Mouse (Mus musculus): ENCODE results near the gene Khnyn.

Khnyn gene

DNA sequence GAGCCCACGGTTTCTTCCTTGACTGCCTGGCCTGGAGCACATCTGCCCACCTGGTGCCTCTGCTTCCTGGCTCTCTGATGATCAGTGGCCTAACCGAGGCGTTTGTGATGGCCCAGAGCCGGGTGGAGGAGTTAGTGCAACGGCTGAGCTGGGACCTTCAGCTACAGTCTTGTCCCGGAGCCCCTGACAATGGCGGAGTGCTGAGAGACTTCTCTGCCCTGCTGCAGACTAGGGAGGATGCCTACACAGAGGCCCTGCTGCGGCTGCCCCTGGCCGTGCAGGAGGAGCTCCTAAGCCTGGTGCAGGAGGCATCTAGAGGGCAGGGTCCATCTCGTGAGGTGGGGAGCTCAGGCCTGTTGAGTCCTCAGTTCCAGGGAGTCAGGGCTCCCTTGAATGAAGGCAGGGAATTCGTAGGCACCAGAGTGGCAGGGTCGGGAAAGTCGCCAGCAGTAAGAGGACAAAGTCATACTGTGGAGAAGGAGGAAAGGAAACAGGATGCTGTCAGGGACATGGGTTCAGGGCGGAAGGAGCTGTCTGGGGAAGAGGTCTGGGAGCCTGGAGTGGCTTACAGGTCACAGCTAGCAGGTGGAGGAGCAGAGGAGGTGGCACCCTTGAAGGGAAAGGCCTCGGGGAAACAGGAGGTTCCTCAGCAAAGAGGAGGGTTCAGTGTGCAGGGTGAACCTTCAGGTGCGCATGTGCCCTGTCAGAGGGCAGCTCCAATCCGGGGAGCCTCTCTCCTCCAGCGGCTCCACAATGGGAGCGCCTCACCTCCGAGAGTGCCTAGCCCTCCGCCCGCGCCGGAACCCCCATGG lies 2.0 kb downstream of the Khnyn start:
- in situ Hi-C loops (cut with MboI; ENCODE audit: low pct_unique_long_range_greater_than_20kb in 1 of 2, low sequenced_read_pairs in 2 of 2, unreplicated experiment in 1 of 2) = no loop called here

- in situ Hi-C loops (cut with MboI; ENCODE audit: low pct_unique_long_range_greater_than_20kb in 1 of 2, low sequenced_read_pairs in 2 of 2, unreplicated experiment in 1 of 2) = no loop called here
Measured at GRCm38 (mm10) chr14:55897671-55898070, 12.9 kb downstream of the Khnyn start.

DNA sequence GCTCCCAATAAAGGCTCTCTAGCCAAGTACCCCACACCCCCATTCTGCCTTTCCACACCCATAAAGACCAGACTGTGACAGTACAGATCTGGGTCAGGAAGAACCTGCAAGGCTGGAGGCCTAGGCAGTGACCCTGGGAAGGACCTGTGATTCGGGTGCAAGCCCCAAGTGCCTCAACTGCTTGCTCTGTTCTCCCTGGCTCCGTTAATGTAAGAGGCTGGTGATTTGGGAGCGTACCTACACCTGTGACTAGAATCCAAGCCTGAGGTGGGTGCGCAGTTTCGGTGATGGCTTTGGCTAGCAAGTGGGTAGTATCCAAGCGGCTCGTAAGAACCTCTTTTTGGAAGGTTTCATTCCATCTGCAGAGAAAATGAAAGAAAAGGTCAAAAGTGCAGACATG lies 14.2 kb downstream of the Khnyn start:
- in situ Hi-C loops (cut with MboI; ENCODE audit: low pct_unique_long_range_greater_than_20kb in 1 of 2, low sequenced_read_pairs in 2 of 2, unreplicated experiment in 1 of 2) = no loop called here

DNA sequence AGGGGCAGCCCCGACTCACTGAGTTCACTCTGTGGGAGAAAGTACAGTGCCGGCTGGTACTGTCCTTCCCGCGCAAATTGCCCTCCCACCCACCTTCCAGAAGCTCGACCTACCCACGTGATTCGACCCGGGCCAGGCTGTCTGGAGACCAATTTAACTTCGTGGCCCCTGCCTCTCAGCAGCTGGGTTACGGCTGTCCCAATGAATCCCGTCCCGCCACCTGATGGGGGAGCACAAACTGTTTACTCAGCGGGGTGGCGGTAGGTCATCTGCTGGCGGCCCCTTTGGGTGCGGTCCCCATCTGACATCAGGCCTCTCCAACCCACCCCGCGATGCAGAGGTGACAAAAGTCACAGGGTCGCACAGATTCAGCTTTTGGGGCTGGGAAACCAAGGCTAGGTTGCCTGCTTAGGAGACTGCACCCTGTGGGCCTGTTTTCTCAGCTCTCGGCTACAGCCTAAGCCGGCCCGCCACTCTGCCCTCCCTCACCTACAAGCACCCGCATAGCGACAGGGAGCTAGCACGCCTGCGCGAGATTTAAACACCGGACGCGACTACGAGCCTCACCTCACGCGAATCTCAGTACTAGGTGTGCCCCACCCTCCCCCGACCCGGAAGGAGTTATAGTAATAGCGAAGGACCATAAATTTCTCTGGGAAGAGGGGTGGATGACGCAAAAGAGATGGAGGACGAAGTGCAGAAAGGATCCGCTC lies 15.1 kb downstream of the Khnyn start, which contains the start of gene Sdr39u1:
Gene Sdr39u1, minus strand, starts transcription at position 593 of the 713 bp plus-strand sequence.
- in situ Hi-C loops (cut with MboI; ENCODE audit: low pct_unique_long_range_greater_than_20kb in 1 of 2, low sequenced_read_pairs in 2 of 2, unreplicated experiment in 1 of 2) = no loop called here

- in situ Hi-C loops (cut with MboI; ENCODE audit: low pct_unique_long_range_greater_than_20kb in 1 of 2, low sequenced_read_pairs in 2 of 2, unreplicated experiment in 1 of 2) = no loop called here
Measured at GRCm38 (mm10) chr14:55900414-55900755, 15.6 kb downstream of the Khnyn start.

DNA sequence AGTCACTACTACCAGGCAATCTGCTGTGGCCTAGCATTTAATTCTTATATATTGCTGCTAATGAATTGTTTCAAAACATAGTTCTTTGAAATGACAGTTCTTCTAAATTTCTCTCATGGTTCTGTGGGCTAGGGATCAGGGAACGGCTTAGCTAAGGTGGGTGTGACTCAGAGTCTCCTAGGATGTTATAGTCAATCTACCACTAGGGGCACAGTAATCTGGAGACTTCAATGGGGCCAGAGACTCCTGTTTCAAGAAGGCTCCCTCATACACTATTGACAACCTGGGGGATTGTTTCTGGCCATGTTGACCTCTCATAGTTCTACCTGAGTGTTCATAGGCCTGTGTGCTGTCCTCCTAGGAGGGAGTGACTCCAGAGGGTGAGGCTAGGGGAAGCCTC lies 20.8 kb downstream of the Khnyn start:
- in situ Hi-C loops (cut with MboI; ENCODE audit: low pct_unique_long_range_greater_than_20kb in 1 of 2, low sequenced_read_pairs in 2 of 2, unreplicated experiment in 1 of 2) = no loop called here

GRCm38 (mm10) chr14:55913406-55913805 lies 28.7 kb downstream of the Khnyn start:
- in situ Hi-C loops (cut with MboI; ENCODE audit: low pct_unique_long_range_greater_than_20kb in 1 of 2, low sequenced_read_pairs in 2 of 2, unreplicated experiment in 1 of 2) = loop anchor here in 1 of 2 experiments (5.0 to 10.0 kb wide), 2 partner anchors 36 to 59 kb away; partner anchors contain the start of gene Nynrin

- in situ Hi-C loops (cut with MboI; ENCODE audit: low pct_unique_long_range_greater_than_20kb in 1 of 2, low sequenced_read_pairs in 2 of 2, unreplicated experiment in 1 of 2) = loop anchor here in 1 of 2 experiments (10.0 kb wide), 1 partner anchor 64 kb away; the partner anchor contains the start of gene Nynrin
Measured at GRCm38 (mm10) chr14:55918240-55919082, 33.7 kb downstream of the Khnyn start.

DNA sequence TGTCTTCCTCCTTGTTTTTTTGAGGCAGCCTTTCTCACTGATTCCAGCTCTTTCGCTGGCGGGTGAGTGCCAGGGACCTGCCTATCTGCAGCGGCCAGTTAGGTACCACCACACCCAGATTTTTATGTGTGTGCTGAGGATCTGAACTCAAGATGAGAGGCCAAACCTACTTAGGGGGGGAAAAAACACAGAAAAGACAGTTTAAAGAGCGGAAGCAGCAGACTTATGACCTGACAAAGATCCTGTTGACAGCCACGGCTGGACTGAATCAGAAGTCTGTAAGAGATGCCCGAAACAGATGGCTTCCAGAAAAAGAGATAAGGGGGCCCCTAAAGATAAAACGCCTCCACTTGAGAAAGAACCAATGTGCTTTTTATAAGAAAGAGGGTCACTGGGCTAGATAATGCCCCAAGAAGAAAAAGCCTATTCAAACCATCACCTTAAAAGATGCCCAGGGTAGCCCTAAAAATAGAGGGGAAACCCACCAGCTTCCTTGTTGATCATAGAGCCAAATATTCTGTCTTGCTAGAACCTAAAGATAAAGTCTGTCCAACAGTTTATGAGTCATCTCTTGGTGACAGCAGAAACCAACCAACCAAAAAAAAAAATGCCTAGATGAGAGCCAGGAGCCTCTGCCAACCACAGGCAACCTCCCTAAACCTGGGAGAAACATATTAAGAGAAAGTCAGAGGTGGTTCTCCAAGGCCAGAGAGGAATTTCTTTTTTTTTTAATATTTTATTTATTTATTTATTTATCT lies 37.9 kb downstream of the Khnyn start:
- in situ Hi-C loops (cut with MboI; ENCODE audit: low pct_unique_long_range_greater_than_20kb in 1 of 2, low sequenced_read_pairs in 2 of 2, unreplicated experiment in 1 of 2) = no loop called here

- in situ Hi-C loops (cut with MboI; ENCODE audit: low pct_unique_long_range_greater_than_20kb in 1 of 2, low sequenced_read_pairs in 2 of 2, unreplicated experiment in 1 of 2) = no loop called here
Measured at GRCm38 (mm10) chr14:55926847-55927246, 42.1 kb downstream of the Khnyn start.

GRCm38 (mm10) chr14:55929263-55929997 lies 44.7 kb downstream of the Khnyn start:
- in situ Hi-C loops (cut with MboI; ENCODE audit: low pct_unique_long_range_greater_than_20kb in 1 of 2, low sequenced_read_pairs in 2 of 2, unreplicated experiment in 1 of 2) = no loop called here

- in situ Hi-C loops (cut with MboI; ENCODE audit: low pct_unique_long_range_greater_than_20kb in 1 of 2, low sequenced_read_pairs in 2 of 2, unreplicated experiment in 1 of 2) = no loop called here
Measured at GRCm38 (mm10) chr14:55933586-55933985, 48.8 kb downstream of the Khnyn start.

GRCm38 (mm10) chr14:55940070-55940800 lies 55.5 kb downstream of the Khnyn start:
- in situ Hi-C loops (cut with MboI; ENCODE audit: low pct_unique_long_range_greater_than_20kb in 1 of 2, low sequenced_read_pairs in 2 of 2, unreplicated experiment in 1 of 2) = no loop called here

GRCm38 (mm10) chr14:55943601-55944000 lies 58.9 kb downstream of the Khnyn start:
- in situ Hi-C loops (cut with MboI; ENCODE audit: low pct_unique_long_range_greater_than_20kb in 1 of 2, low sequenced_read_pairs in 2 of 2, unreplicated experiment in 1 of 2) = no loop called here

GRCm38 (mm10) chr14:55944575-55944974 lies 59.8 kb downstream of the Khnyn start, which contains the start of gene Cma1:
Gene Cma1 (minus strand): TSS chr14:55944675.
- in situ Hi-C loops (cut with MboI; ENCODE audit: low pct_unique_long_range_greater_than_20kb in 1 of 2, low sequenced_read_pairs in 2 of 2, unreplicated experiment in 1 of 2) = no loop called here

DNA sequence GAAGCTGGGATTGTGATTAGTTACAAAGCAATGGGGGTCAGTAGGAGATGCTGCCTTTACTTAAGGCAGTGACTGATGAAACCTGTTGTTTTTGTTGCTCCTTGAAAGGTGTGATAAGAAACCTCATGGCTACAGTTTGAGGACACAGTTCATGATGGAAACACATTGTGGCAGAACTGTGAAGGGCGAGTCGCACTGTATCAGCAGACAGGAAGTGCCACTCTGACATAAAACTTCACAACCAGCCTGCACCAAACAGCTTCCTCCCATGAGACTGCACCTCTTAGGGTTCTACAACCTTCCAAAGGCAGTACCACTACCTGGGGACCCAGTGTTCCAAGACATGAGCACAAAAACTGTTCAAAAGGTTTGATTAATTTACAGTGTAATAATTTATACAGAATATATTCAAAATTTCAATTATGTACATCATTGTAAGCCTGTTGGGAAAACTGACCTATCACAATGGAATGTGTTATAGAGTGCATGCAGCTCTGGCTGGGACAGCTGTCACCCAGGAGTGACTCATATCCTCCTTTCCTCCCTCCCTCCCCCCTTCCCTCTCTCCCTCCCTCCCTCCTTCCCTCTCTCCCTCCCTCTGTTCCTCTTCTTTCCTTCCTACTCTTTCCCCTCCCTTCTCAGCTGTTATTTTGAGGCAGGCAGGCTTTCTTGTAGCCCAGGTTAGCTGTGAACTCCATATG lies 61.7 kb downstream of the Khnyn start:
- in situ Hi-C loops (cut with MboI; ENCODE audit: low pct_unique_long_range_greater_than_20kb in 1 of 2, low sequenced_read_pairs in 2 of 2, unreplicated experiment in 1 of 2) = no loop called here
